Mouse (Mus musculus): ENCODE measurements around the gene Ptgfrn. TPM values are rescaled to one million over a fixed set of nuclear protein-coding genes. Genes with fewer than 3 reads are reported as not detected.

Ptgfrn gene
- polyA plus RNA-seq, 1 experiment from 2014 or later = 2.8 TPM

DNA sequence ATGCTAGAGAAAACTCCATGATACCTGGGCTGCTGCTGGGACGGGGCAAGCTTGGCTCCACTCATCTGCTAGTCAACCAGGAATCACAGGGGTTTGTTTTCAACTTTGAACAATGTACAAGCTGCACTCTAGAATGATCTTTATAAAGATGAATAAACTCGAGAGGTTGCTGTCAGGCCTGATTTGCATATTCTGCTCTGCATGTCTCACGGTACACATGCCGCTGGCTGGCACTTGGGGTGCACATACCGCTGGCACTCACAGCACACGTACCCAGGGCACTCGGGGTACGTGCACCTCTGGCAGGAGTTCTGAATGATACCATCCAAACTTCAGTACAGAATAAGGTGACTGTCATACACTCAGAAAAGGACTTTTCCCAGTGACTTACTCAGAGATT is 97.5 kb downstream of the Ptgfrn start:
- no peaks in the 10 kb centered on the region for H3K9me3 ChIP-seq (replicated peaks)
- WGBS = 88% methylated on average over 8 of the region's 8 CpGs
- peaks cover 20% of the 10 kb centered on the region; the same call in 1 of the 2 replicates for H3K4me1 ChIP-seq
- H3K27ac ChIP-seq = no peak overlapping the region
- H3K4me3 ChIP-seq (replicated peaks) = no peak overlapping the region
- H3K27me3 ChIP-seq = no peaks in the 10 kb centered on the region
- H3K36me3 ChIP-seq = no peaks in the 10 kb centered on the region
- ATAC-seq (replicated peaks; ENCODE audit: low FRiP score) = no peak
- H3K4me2 ChIP-seq = no peak overlapping the region
- H3K9ac ChIP-seq = no peak overlapping the region

DNA sequence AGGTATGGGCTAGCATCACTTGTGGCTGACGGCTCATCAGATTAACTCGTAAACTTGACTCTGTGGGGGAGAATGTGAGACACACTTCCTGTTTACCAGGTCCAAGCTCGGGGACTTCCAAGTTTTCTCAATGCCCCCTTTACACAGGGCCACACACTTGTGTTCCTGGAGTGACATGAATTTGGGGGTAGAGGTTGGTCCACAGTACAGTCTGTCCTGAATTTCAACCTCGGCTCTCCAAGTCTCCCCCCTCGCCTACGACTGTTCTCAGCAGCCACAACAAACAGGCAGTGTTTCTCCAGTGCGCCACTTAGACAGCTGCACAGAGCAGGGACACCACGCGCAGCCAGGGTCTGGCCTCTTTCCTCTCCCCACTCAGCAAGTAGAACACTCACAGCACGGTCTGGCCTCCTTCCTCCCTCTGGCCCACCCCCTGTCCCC is 97.9 kb downstream of the Ptgfrn start:
- Histone ChIP-seq H3K4me1 (peaks cover 20% of the 10 kb centered on the region; the same call in 1 of the 2 replicates), H3K9me3 (replicated peaks) (no peaks in the 10 kb centered on the region), H3K4me2 (no peak overlapping the region), H3K27ac (no peak overlapping the region), H3K4me3 (replicated peaks) (no peak overlapping the region), H3K27me3 (no peaks in the 10 kb centered on the region), H3K36me3 (no peaks in the 10 kb centered on the region), H3K9ac (no peak overlapping the region)
- 52% methylated on average over 10 of the region's 10 CpGs for WGBS
- ATAC-seq (replicated peaks; ENCODE audit: low FRiP score) = no peak

DNA sequence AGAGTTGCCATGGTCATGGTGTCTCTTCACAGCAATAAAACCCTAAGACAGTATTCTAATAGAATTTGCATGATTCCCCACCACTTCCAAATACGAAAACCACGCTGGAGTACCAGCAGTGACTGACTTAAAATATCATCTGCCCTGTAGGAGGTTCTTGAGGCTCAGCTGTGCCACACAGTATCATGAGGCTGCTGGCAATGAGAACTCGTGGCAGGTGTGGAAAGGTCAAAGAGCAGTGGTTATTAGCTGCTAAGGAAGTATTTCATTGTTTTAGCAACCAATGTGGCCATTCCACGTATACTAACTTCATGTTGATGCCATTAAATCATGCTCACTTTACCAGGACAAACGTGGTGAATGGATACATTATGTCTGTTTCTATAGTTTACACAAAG is 98.9 kb downstream of the Ptgfrn start:
- H3K4me2 ChIP-seq = no peak overlapping the region
- H3K27ac ChIP-seq = no peak overlapping the region
- peaks cover 20% of the 10 kb centered on the region; the same call in 1 of the 2 replicates for H3K4me1 ChIP-seq
- no peaks in the 10 kb centered on the region for H3K9me3 ChIP-seq (replicated peaks)
- H3K4me3 ChIP-seq (replicated peaks) = no peak overlapping the region
- H3K27me3 ChIP-seq = no peaks in the 10 kb centered on the region
- no peak for ATAC-seq (replicated peaks; ENCODE audit: low FRiP score)
- H3K36me3 ChIP-seq = no peaks in the 10 kb centered on the region
- no peak overlapping the region for H3K9ac ChIP-seq
- 55% methylated on average over 5 of the region's 5 CpGs for WGBS

DNA sequence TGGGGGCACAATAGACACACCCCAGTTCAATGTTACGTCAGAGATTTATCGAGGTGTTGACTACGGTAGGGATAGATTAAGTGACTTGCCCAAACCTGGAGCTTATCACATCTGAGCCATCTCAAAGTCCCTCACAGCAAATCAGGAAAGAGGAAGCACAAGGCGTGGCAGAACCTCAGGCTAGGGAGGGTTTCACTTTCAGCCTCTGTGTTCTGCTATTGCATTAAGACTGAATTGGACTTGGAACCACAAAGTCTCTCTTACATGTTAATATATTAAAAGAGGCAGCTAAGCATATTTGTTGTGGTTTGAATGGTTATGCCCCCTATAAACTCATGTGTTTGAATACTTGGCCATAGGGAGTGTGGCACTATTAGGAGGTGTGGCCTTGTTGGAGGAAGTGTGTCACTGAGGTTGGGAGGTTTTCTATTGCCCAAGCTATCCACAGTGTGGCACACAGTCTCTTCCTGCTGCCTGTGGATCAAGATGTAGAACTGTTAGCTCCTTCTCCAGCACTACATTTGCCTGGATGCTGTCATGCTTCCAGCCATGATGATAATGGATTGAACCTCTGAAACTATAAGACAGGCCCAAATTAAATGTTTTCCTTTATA is 99.4 kb downstream of the Ptgfrn start:
- Histone ChIP-seq H3K4me2 (no peak overlapping the region), H3K36me3 (no peaks in the 10 kb centered on the region), H3K27me3 (no peaks in the 10 kb centered on the region), H3K27ac (no peak overlapping the region), H3K9me3 (replicated peaks) (no peaks in the 10 kb centered on the region), H3K4me3 (replicated peaks) (no peak overlapping the region), H3K4me1 (peaks cover 15% of the 10 kb centered on the region; the same call in 1 of the 2 replicates), H3K9ac (no peak overlapping the region)
- 92% methylated on average over 4 of the region's 4 CpGs for WGBS
- no peak for ATAC-seq (replicated peaks; ENCODE audit: low FRiP score)

DNA sequence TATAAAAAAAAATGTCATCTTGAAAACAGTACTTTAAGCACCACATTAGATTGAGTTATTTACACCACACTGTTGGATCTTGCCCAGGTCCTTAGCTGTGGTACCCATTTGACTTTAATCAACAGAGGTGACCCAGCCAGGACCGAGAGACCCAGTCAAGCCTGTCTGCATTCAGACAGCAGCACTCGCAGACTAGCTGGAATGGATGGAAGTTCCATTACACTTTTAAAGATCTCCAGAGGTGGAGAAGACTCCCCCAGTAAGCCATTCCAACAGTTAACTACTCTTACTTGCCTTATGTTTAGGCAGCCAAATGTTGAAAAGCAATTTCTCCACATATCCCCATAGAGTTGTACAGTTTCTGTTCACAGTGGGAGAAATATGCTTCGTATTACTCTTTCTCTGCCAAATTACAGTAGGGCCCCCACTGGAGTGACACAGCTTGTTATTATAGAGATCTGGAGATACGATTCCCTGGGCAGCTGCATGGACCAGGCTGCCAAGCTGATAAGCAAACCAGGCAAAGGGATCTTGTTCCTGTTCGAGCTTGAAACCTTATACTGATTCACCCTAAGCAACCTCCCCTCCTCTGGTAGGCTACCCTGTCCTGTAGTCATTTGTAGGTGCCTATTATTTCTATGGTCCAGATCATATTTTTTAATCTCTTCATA is 102.8 kb downstream of the Ptgfrn start:
- H3K27me3 ChIP-seq = no peaks in the 10 kb centered on the region
- no peak overlapping the region for H3K9ac ChIP-seq
- WGBS = 44% methylated on average over 5 of the region's 5 CpGs
- ATAC-seq (replicated peaks; ENCODE audit: low FRiP score) = no peak
- H3K4me3 ChIP-seq (replicated peaks) = no peak overlapping the region
- H3K27ac ChIP-seq = no peak overlapping the region
- peaks cover 3% of the 10 kb centered on the region; the same call in 1 of the 2 replicates for H3K4me1 ChIP-seq
- no peaks in the 10 kb centered on the region for H3K9me3 ChIP-seq (replicated peaks)
- no peaks in the 10 kb centered on the region for H3K36me3 ChIP-seq
- H3K4me2 ChIP-seq = no peak overlapping the region

DNA sequence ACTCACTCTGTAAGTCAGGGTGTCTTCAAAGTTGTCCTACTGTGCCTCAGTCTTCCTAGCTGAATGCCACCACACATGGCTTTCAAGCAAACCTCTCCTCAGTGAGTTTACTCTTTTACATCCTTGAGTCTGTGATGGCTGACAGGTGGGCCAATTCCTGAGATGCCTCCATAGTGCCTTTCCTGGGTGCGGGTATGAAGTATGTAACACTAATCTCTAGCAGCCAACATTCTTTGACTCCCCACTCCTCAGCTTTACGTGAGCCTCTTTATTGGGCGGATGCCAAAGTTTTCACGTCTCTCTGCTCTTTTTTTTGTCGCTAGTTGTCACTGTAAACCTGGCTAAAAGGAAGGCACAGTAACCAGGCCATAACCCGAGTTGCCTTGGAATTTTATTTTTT is 104.7 kb downstream of the Ptgfrn start:
- WGBS = 74% methylated on average over 6 of the region's 6 CpGs
- Histone ChIP-seq H3K9ac (no peak overlapping the region), H3K4me1 (no peaks in the 10 kb centered on the region; the same call in 1 of the 2 replicates), H3K4me2 (no peak overlapping the region), H3K27me3 (no peaks in the 10 kb centered on the region), H3K36me3 (no peaks in the 10 kb centered on the region), H3K27ac (no peak overlapping the region), H3K9me3 (replicated peaks) (no peaks in the 10 kb centered on the region), H3K4me3 (replicated peaks) (no peak overlapping the region)
- no peak for ATAC-seq (replicated peaks; ENCODE audit: low FRiP score)

DNA sequence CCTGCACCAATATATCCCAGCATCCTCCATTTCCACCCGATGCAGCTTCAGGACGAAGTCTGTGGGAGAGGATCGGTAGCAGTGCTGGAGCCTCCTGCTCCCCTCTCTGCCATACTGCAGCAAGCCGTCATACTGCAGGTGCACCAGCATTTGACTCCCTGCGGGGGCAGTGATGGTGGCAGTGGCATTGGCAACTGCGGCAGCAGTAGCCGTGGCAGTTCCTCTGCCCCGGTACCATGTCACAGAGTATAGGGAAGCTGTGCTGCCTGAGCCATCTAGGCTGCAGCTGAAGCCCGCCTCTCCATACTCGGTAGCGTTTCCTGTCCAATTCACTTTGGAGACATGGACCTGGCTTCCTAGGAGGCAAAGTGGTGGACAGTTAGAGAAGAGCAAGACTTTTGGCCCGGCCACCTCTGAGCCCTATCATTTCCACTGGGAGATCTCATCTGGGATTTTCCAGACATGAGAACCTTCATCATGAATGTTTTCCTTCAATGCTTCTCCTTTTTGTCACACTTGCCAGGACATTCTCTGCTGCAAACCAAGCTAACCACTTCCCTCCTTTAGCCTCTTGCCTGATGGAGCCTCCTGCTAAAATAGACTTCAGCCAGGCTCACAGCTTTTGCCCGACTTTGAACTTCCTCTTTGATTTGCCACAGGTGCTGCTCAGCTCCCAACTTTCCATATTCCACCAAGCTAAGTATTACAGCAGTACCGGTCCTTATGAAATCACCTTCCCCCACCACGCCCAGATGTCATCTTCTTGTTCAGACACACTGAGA is 106.3 kb downstream of the Ptgfrn start:
- H3K9me3 ChIP-seq (replicated peaks) = no peaks in the 10 kb centered on the region
- no peak overlapping the region for H3K4me2 ChIP-seq
- no peak overlapping the region for H3K9ac ChIP-seq
- no peak for ATAC-seq (replicated peaks; ENCODE audit: low FRiP score)
- no peak overlapping the region for H3K27ac ChIP-seq
- no peaks in the 10 kb centered on the region for H3K27me3 ChIP-seq
- H3K4me1 ChIP-seq = peaks cover 4% of the 10 kb centered on the region
- no peaks in the 10 kb centered on the region for H3K36me3 ChIP-seq
- no peak overlapping the region for H3K4me3 ChIP-seq (replicated peaks)
- WGBS = 86% methylated on average over 15 of the region's 15 CpGs

DNA sequence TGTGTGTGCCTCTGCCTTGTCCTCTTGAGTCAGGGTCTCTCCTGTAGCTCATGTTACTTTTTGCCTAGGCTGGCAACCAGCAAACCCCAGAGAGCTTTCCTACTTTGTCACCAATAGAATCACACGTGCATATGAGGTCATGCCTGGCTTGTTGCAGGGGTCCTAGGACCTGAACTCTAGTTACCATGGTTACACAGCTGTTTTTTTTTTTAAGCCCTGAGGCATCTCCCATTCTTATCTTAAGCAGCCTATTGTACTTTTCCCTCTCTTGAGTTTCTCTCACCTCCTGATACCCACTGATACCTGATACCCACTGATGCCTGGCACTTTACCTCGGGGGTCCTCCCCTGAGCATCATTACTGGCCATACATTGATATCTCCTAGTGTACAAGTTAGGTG is 110.3 kb downstream of the Ptgfrn start:
- WGBS = 20% methylated on average over 2 of the region's 2 CpGs
- peaks cover 4% of the 10 kb centered on the region; the same call in 1 of the 2 replicates for H3K4me1 ChIP-seq
- no peaks in the 10 kb centered on the region for H3K27me3 ChIP-seq
- no peaks in the 10 kb centered on the region for H3K9me3 ChIP-seq (replicated peaks)
- no peak overlapping the region for H3K9ac ChIP-seq
- no peak overlapping the region for H3K27ac ChIP-seq
- no peak overlapping the region for H3K4me3 ChIP-seq (replicated peaks)
- no peaks in the 10 kb centered on the region for H3K36me3 ChIP-seq
- no peak overlapping the region for H3K4me2 ChIP-seq
- no peak for ATAC-seq (replicated peaks; ENCODE audit: low FRiP score)

DNA sequence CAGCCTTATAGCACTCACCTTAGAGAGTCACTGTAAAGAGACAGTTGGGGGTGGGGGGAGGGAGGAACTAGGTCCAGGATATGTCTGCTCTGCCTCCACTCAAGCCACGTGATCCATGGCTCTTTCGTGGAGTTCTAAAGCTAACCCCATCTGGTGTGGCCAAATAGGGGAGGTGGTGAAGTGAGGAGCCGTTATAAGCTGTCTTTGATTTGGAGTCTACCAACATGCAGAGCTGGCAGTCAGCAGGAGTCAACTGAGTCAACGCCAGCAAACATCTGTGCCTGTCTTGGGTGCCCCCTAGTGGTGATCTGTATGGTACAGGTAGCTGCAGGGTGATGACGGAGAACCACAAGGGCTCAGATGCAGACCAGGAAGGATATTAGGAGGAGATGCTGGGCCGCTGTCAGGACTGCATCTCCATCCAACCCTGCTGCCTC is 111.2 kb downstream of the Ptgfrn start:
- no peak; the same call in 1 of the 2 replicates for ATAC-seq (replicated peaks; ENCODE audit: low FRiP score)

DNA sequence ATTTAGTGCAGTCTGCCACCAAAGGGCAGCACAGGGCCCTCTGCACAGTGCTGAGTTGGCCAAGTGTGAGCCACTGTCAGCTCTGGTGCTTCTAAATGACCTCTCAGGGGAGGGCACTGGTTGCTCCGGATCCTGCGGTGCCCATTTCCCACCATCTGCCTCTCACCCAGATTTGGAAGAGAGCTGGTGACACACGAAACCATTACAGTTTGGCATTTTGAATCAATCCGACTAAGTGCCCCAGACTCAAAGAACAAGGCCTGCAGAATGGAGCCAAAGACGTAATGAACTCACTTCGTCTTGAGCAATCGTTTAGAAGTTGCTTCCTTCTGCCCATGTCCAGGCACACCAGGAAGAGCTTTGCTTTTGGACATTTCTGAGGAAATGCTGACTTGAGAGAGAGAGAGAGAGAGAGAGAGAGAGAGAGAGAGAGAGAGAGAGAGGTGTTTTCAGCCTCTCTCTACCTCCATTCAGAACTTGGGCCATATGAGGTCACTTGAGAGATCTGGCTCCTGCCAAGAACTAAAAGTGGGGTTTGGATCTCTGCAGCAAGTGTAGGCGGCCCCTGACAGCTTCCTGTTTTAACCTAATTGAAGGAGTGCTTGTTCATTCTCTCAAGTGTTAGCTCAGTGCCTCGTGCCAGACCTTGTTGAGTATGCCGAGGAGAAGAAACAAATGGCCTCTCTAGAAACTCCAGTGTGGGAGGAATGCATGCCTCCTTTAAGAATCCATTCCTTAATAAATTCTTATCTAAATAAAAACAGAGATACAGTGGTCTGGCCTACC is 112.1 kb downstream of the Ptgfrn start:
- Histone ChIP-seq H3K36me3 (no peaks in the 10 kb centered on the region), H3K4me3 (replicated peaks) (no peak overlapping the region), H3K9ac (no peak overlapping the region), H3K27ac (0 out of 2 replicates have a peak overlapping the region, but pooled peaks have one; percentile 48), H3K4me2 (no peak overlapping the region), H3K27me3 (no peaks in the 10 kb centered on the region), H3K9me3 (replicated peaks) (no peaks in the 10 kb centered on the region), H3K4me1 (peaks cover 11% of the 10 kb centered on the region)
- 67% methylated on average over 10 of the region's 10 CpGs for WGBS
- no peak for ATAC-seq (replicated peaks; ENCODE audit: low FRiP score)

More for the DNA sequence above, 111.2 kb downstream of the Ptgfrn start:
- Histone ChIP-seq H3K4me3 (replicated peaks) (no peak overlapping the region), H3K27me3 (no peaks in the 10 kb centered on the region), H3K4me2 (peak overlapping the region; percentile 38; the same call in 1 of the 2 replicates), H3K9ac (no peak overlapping the region), H3K27ac (no peak overlapping the region), H3K4me1 (peaks cover 5% of the 10 kb centered on the region), H3K36me3 (no peaks in the 10 kb centered on the region), H3K9me3 (replicated peaks) (no peaks in the 10 kb centered on the region)
- WGBS = 23% methylated on average over 6 of the region's 6 CpGs

DNA sequence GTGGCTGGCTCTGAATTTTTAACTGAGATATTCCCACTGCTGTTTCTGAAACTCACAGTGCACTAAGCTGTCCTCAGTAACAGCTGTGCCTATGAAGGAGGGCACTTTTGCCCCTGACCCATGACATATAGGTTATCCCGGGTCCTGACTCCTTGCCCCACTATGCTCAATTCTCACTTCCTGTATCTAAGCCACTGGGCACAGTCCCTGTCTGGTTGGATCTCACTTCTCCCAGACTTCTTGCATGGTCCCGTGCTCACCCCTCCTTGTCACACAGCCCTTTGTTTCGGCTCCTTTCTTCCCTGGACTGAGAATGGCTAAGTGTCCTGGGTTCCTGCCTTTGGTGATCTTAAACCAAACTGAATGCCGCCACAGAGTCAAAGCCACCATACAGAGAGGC is 115.8 kb downstream of the Ptgfrn start:
- 85% methylated on average over 4 of the region's 4 CpGs for WGBS
- no peak overlapping the region for H3K9ac ChIP-seq

More for the DNA sequence above, 115.8 kb downstream of the Ptgfrn start:
- no peaks in the 10 kb centered on the region for H3K27me3 ChIP-seq
- H3K4me1 ChIP-seq = peaks cover 11% of the 10 kb centered on the region
- H3K36me3 ChIP-seq = no peaks in the 10 kb centered on the region
- ATAC-seq (replicated peaks; ENCODE audit: low FRiP score) = no peak
- H3K9me3 ChIP-seq (replicated peaks) = no peaks in the 10 kb centered on the region
- no peak overlapping the region for H3K4me3 ChIP-seq (replicated peaks)
- H3K4me2 ChIP-seq = no peak overlapping the region
- no peak overlapping the region for H3K27ac ChIP-seq
